Mouse (Mus musculus): ENCODE measurements around the gene 1700008O03Rik.
A peak's percentile ranks its signal among the peaks of the same experiment; 100 is the strongest.

1700008O03Rik gene

DNA sequence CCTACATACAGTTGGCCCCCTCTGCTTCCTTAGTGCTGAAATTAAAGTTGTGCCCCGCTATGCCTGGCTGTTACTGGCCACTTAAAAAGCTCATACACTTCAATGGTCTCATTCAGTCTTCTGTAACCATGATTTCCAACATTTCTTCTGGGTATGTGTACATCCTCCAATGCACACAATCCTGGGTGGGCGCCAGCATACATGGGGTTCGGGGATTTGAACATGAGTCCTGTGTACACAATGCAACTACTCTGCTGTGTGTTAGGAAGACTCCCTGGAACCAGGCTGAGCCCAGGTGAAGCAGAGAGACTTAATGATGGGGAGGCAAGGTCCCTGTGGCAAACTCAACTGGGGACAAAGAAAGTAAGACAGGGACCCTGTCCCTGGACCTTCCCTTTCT is 9.8 kb downstream of the 1700008O03Rik start:
- no peak for DNase-seq (ENCODE audit: low read depth)

DNA sequence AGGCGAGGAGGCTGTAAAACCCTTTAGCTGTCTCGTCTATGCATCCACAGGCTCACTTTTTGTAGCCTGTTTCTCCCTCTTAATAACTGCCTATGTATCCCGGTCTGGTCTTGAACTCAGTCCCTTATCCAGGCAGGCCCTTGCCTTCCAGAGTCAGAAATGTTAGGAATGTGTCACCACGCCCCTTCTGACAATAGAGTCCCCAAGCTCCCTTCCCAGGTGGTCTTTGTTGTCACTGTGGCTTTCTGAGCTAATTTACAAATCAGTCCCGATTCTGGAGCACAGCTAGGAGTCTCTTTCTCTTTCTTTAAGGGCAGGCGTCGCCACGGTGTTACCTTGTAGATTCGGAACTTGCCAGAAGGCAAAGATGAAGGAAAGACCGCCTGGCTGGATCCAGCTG is 10.4 kb downstream of the 1700008O03Rik start:
- no peak for DNase-seq (ENCODE audit: low read depth)

DNA sequence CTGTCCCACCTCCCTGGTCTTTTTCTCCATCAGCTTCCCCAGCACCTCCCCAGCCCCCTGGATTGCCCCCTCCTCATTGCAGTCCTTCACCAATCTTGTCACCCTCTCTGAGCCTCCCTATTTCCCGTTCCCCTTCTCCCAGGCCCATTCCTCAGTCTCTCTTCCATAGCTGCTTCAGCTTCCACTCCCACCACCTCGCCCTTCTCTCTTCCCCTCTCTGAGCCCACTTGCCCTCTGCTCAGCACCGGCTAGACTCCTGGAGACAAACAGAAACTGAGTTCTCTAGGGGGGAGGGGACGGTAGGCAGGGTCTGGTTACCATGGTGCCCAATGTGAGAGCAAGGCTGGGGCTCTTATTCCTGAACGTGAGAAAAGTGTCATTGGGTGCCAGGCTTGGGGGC is 10.9 kb downstream of the 1700008O03Rik start:
- no peak for DNase-seq (ENCODE audit: low read depth)

DNA sequence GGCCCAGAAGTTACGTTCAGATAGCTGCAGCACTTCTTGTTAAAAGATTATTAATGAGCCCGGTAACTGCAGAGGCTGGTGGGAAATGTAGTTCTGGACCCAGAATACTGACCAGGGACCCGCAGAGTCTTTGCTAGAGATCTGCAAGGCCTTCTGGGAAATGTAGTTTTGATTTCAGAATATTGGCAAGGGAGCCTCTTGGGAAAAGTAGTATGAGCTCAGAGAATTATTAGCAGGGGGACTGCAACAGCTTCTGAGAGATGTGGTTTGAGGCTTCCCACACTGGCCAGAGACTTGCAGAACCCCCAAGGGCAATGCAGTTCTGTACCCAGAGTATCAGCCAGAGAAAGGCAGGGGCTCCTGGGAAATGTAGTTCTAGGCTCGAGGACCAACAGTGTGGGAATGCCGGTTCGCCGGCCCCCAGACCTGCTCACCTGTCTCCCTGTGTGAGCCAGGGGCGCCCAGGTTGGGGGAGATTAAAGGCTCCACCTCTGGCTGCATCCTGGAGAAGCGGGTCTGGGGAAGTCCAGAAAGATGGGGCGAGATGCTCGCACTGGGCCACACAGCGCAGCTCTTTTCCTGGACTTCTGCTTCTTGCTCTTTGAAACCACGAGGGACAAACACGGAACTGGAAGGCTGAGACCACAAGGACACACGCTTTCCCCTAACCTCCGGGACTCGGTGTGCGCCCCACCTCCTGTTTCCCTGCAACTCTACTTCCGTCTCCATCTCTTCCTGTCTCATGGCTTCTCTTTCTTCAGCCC is 11.5 kb downstream of the 1700008O03Rik start:
- peak; percentile 96 for DNase-seq (ENCODE audit: low read depth)

DNA sequence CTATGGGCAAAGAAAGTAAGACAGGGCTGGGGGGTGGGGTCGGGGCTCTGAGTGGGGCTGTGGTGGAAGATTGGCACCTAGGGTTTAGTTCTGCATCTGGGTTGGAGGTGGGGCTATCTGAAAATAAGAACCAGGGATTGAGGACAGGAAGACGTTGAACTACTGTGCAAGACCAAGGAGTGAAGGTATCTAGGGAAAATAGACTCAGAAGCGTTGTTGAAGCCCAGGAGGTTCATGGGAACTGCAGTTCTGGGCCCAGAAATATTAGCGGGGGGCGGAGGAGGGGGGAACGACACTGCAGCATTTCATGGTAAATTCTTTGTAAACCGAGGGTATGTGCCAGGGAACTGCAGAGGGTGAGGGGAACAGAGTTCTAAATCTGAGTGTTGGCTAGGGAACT is 12.2 kb downstream of the 1700008O03Rik start:
- no peak for DNase-seq (ENCODE audit: low read depth)

DNA sequence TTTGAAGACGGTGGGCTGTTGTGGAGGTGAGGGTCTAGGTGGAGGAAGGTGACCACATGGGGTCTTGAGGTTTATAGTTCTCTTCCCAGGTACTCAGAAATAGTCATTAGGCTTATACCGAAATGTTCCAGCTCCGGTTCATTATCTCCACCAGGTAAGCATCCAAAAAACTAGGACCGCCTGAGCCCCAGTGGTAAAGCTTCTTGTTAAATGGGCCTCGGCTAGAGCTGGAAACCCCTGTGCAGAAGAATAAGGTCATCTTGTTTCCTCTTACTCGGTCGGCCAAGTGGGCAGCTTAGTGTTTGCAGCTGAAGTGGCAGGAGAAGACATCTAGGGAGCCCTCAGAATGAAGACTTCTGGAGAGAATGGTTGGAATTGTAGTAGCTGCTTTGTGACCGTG is 12.9 kb downstream of the 1700008O03Rik start:
- no peak for DNase-seq (ENCODE audit: low read depth)

DNA sequence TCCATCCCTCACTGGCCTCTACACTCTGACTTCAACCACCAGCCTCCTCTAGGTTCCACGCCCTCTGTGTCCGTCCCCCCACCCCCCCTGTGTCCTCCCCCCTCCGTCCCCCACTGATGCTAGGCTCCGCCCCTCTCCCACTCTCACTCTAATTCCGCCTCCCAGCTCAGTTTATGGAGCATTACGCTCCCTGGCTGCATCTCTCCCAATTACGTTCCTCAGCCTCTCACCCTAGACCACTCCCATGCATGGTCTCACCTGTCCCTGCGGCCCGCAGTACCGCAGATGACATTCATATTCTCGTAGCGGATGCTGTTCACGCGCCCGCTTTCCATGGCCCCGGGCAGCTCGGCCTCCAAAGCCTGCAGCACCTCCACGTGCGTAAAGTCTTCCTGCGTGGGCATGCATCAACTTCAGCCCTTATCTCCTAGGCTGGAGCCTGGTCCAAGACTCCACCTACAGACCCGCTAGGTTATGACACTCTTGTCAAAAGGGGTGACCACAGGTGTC is 24.8 kb downstream of the 1700008O03Rik start:
- no peak for DNase-seq (ENCODE audit: low read depth)

DNA sequence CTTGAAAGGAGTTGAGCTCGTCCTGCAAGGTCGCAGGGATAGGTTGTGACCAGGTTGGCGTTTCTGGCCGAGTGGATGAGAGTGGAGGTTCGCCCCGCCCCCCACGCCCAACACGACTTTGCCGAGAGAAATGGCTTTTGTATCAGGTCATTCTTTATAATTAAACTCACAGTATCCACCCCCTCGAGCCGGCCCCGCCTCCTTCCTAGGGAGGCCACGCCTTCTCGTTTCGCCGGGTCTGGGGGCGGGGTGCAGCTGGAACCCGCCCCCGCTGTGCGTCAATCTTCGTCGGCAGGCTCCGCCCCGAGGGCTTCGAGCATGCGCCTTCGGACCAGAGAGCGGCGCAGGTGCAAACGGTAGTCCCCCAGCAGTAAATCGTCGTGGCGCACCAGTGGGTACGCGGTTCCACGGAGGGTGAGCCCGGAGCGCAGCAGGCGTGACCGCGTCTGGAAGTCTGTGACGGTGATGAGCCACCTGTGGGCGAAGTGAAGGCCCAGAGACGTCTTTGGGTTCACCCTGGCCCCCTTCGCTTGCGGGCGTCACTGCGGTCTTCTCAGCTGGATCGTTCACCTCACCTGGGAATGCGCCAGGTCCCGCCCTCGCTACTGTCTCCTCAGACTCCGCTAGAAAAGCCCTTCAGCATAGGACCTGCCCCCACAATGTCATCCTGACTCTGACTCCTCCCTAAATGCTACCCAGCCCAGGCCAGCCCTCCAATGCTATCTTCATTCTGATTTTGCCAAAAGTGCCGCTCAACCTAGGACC is 25.5 kb downstream of the 1700008O03Rik start:
- peak; percentile 95 for DNase-seq (ENCODE audit: low read depth)

DNA sequence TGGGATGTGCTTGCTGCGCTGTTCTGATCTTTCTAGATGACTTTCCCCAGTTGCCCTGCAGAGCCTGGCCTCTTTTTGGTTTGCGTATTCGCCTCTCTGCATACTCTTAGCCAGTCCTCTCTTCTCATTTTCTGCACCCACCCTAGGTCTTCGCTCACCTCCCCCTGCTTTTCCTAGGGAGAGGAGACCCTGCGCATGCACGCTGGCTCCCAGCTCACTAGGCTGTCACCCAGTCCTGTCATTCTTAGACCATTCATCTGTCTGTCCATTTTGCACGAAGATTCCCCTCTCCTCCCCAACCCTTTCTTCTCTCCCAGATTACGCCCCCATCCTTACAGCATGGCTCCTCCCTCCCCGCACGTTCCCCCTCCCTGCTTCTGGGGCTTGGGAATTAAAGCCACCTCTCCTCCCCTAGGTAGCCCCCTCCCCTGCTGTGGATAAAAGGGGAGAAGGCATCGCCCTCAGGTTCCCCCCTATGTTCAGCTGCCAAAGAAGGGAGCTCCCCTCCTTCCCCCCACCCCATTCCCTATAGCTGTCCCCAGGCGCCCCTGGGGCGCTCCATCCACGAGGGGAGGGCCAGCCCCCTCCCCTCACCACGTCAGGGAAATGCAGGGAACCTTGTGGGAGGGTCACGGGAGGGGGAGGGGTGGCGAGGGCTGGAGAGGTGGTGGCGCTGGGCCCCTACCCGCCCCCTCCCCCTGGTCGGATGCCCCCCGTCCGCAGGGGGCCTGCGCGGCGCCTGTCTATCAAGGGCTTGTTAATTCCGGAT is 26.6 kb downstream of the 1700008O03Rik start:
- DNase-seq (ENCODE audit: low read depth): no peak

DNA sequence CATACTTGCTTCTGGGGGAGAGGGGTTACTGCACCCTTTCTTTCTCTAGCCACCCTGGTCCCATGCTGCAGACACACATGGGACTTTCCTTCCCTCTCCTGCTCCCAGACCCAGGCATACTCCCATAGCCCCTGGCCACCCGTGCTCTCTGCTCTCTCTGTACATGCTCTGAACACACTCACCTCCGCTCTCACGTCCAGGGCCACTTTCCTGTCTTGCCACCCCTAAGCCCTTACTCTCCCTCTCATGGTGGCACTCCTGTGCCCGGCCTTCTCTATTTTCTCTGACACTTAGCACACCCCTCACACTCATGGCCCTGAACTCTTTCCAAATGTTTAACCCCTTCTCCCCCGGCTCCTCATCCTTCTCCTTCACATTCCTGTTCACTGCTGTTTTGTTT is 27.6 kb downstream of the 1700008O03Rik start:
- DNase-seq (ENCODE audit: low read depth): no peak

DNA sequence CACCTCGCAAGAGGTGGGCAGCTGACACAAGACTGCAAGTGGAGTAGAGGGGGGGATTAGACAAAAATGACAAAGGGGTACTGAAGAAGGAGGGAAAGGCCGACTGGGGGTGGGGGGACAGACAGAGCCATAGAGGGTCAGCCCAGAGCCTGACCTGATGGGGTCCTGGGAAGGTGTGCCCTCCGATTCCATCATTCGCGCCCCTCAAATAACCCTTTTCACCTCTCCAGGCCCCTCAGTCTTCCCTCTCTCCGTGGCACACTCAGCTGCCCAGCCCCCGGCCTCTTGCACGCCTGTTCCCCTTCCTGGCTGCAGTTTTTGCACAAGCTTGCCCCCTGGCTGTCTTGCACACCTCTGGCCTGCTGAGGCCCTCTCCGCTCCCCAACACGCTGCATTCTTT is 28.1 kb downstream of the 1700008O03Rik start:
- no peak for DNase-seq (ENCODE audit: low read depth)

DNA sequence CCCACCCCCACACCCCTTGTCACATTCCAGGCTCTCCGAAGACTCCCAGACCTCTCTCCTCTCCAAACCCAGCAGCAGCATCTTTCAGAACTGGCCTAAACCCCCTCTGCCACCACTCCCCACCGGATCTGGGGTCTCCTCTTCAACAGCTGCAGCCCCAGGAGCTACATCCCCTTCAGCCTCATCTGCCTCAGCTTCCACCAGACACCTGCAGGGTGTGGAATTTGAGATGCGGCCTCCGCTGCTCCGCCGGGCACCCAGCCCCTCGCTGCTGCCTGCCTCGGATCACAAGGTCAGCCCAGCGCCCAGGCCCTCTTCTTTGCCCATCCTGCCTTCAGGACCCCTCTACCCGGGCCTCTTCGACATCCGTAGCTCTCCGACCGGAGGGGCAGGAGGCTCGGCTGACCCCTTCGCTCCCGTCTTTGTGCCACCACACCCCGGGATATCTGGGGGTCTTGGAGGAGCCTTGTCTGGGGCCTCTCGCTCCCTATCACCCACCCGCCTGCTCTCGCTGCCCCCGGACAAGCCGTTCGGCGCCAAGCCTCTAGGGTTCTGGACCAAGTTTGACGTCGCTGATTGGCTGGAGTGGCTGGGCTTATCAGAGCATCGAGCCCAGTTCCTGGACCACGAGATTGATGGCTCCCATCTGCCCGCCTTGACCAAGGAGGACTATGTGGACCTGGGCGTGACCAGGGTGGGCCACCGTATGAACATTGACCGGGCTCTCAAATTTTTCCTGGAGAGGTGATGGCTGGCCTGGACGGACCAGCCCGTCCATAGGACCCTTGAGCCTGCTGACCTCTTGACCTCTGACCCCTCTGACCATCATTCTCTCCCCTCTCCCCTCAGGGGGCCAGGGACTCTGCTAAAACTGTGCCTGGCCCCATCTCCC is 28.8 kb downstream of the 1700008O03Rik start:
- DNase-seq (ENCODE audit: low read depth): no peak

DNA sequence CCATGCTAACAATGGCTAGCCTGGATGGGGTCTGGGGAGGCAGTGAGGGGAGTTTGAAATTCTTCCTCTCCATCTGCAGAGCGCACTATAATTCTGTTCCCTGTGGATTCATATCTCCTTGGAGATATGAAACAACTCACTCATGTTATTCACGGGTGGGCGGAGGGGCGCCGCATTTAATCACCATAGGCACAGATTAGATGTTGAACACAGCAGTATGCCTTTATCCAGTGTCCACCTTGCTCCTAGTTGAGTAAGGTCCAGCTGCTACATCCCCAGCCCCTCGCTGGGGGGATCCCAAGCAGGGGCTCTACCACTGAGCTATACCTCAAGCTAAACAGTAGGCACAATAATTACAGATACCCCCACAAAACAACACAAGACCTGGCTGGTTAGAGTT is 30.2 kb downstream of the 1700008O03Rik start:
- DNase-seq (ENCODE audit: low read depth): no peak

DNA sequence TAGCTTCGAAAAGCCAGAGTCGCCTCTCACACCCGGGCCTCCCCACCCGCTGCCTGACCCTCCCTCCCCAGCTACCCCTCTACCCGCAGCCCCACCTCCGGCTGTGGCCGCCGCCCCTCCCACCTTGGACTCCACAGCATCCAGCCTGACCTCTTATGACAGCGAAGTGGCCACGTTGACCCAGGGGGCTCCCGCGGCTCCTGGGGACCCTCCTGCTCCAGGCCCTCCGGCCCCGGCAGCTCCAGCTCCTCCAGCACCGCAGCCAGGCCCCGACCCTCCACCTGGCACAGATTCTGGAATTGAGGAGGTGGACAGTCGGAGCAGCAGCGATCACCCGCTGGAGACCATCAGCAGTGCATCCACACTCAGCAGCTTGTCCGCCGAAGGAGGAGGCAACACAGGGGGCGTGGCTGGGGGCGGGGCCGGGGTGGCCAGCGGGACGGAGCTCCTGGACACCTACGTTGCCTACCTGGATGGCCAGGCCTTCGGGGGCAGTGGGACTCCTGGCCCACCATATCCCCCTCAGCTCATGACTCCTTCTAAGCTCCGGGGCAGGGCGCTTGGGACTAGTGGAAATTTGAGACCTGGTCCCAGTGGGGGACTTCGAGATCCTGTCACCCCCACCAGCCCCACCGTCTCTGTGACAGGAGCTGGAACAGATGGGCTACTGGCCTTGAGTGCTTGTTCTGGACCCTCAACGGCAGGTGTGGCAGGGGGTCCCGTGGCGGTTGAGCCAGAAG is 31.8 kb downstream of the 1700008O03Rik start:
- no peak for DNase-seq (ENCODE audit: low read depth)

DNA sequence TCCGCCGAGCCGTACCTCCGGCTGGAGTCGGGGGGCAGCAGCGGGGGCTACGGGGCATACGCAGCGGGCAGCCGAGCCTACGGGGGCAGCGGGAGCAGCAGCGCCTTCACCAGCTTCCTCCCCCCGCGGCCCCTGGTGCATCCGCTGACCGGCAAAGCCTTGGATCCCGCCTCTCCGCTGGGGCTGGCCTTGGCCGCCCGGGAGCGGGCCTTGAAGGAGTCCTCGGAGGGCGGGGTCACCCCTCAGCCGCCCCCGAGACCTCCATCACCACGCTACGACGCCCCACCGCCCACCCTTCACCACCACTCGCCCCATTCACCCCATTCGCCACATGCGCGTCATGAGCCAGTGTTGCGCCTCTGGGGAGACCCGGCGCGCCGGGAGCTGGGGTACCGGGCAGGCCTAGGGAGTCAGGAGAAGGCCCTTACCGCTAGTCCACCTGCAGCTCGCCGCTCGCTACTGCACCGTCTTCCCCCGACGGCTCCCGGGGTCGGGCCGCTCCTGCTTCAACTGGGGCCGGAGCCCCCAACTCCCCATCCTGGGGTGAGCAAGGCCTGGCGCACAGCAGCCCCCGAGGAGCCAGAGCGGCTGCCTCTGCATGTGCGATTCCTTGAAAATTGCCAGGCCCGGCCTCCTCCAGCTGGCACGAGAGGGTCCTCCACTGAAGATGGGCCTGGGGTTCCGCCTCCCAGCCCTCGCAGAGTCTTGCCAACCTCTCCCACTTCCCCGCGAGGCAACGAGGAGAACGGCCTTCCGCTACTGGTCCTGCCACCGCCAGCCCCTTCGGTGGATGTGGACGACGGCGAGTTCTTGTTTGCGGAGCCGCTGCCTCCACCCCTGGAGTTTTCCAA is 32.6 kb downstream of the 1700008O03Rik start:
- DNase-seq (ENCODE audit: low read depth): no peak

DNA sequence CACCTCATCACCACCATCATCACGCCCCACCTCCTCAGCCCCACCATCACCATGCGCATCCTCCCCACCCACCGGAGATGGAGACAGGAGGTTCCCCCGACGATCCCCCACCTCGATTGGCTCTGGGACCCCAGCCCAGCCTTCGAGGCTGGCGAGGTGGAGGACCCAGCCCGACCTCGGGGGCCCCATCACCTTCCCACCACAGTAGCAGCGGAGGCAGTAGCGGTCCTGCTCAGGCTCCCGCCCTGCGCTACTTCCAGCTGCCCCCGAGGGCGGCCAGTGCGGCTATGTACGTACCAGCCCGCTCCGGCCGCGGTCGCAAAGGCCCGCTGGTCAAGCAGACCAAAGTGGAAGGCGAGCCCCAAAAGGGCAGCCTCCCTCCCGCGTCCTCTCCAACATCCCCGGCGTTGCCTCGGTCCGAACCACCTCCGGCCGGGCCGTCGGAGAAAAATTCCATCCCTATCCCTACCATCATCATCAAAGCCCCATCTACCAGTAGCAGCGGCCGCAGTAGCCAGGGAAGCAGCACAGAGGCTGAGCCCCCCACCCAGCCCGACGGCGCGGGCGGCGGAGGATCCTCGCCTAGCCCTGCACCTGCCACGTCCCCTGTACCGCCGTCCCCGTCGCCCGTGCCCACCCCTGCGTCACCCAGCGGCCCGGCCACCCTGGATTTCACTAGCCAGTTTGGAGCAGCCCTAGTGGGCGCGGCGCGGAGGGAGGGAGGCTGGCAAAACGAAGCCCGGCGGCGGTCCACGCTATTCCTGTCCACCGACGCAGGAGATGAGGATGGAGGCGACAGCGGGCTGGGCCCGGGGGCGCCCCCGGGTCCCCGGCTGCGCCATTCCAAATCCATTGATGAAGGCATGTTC is 33.5 kb downstream of the 1700008O03Rik start:
- no peak for DNase-seq (ENCODE audit: low read depth)

DNA sequence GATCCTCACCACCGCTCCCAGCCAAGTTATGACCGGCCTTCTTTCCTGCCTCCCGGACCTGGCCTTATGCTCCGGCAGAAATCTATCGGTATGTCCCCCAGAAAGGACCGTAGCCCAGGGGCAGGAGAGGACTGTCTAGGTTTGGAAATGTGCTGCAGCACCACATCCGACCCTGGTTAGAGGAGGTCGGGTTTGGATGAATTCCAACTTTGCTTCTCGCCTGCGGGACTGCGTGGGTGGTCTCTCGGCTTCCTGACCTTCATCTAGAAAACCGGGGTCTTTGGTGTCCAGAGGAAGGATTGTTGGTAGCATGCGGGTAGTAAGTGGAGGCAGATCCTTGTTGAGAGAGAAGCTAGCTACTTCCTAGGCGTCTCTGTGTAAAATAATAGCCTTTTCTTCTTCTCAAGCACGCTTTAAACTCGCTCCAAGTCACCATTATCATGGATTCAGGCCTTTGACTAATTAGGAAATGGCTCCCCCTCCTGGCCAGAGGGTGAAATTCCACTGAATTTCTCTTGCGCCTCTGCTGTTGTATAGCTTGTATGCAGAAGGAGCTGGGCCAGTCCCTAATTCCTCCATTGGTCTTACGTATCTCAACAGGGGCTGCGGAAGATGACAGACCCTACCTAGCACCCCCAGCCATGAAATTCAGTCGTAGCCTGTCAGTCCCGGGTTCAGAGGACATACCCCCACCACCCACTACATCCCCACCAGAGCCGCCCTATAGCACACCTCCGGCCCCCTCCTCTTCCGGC is 34.5 kb downstream of the 1700008O03Rik start:
- DNase-seq (ENCODE audit: low read depth): peak; percentile 87

DNA sequence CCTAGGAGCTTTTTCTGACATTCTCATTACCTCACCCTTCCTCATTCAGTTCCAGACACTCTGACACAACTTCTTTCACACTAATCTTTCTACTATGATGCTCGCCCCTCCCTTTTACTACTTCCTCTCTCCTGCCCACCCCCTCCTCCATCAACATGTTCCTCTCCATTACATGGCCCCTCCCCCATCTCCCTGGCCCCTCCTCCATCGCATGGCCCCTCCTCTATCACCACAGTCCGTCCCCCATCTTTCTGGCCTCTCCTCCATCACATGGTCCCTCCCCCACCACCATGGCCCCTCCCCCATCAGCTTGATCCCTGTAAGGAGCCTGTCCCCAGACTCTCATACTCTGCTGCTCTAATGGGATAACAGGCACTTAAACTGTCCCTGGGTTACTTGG is 36.6 kb downstream of the 1700008O03Rik start:
- peak; percentile 37 for DNase-seq (ENCODE audit: low read depth)

All from 416B (cell line).